Mouse (Mus musculus) monocyte, adult 2 months (primary cell): Measurements from ENCODE around the gene Zfp367.

Experiments
- DNase-seq, 2 experiments: peaks; one replicate each; pipeline ENCODE4 v3.0.0; 2022; ENCODE audit warnings: low spot score in 2 of 2, low read depth in 1 of 2

Gene Zfp367

GRCm38 (mm10) chr13:64092141-64092540 is 60.9 kb downstream of the Zfp367 start:
- no peak for DNase-seq

GRCm38 (mm10) chr13:64091006-64091405 is 62.0 kb downstream of the Zfp367 start:
- no peak for DNase-seq

GRCm38 (mm10) chr13:64090278-64090677 is 62.7 kb downstream of the Zfp367 start:
- no peak for DNase-seq

GRCm38 (mm10) chr13:64089130-64089529 is 63.9 kb downstream of the Zfp367 start, which contains the start of gene Hsd17b3:
Gene Hsd17b3 (minus strand): TSS chr13:64089230.
- DNase-seq = no peak

- no peak for DNase-seq
These were observed 64.9 kb downstream of the Zfp367 start for GRCm38 (mm10) chr13:64088057-64088456.

- DNase-seq = no peak
These were observed 67.0 kb downstream of the Zfp367 start for GRCm38 (mm10) chr13:64086036-64086435.

- no peak for DNase-seq
These were observed 69.7 kb downstream of the Zfp367 start for GRCm38 (mm10) chr13:64083331-64083730.
